8 mouse cellular contexts compared by ENCODE assay signal in genomic region chr1:164456731-164457130, GRCm38 (mm10). TPM values are rescaled to one million over a fixed set of nuclear protein-coding genes. Genes with fewer than 3 reads are reported as not detected.
A peak's percentile ranks its signal among the peaks of the same experiment; 100 is the strongest.
DNase-seq lines count a peak whose midpoint lies in the region; ATAC-seq lines count a peak whose summit lies in the region.

No protein-coding gene starts in this region.

- 7% methylated on average over 7 of the region's 8 CpGs for WGBS in hindbrain, embryonic 11.5 days
- whole genome bisulfite sequencing in midbrain, embryonic 14.5 days, result 4% methylated on average over 8 of the region's 8 CpGs

- H3K27me3 ChIP-seq in erythroblast, embryonic 14.5 days (ENCODE audit: control insufficient read depth), result peaks cover 56% of the 10 kb centered on the region
- peaks cover 7% of the 10 kb centered on the region; the same call in 1 of the 2 replicates for H3K27me3 ChIP-seq in hindbrain, embryonic 11.5 days (ENCODE audit: control insufficient read depth, insufficient read depth, low read length)
- H3K27me3 ChIP-seq in midbrain, embryonic 14.5 days (ENCODE audit: control insufficient read depth, insufficient read depth, low read length), result peaks cover 3% of the 10 kb centered on the region; the same call in 1 of the 2 replicates

- peak overlapping the region; percentile 52; the same call in 1 of the 2 replicates for H3K9ac ChIP-seq in hindbrain, embryonic 11.5 days (ENCODE audit: low read depth, low read length)
- peak overlapping the region; percentile 71 for H3K9ac ChIP-seq in midbrain, embryonic 14.5 days (replicated peaks; ENCODE audit: low read length)

- DNase-seq in right cerebral cortex, adult 18-20 months, result peak; percentile 68
- DNase-seq in right cerebral cortex, postnatal 36 days (ENCODE audit: low spot score in 2 of 2), result no peak
- DNase-seq in hindbrain, embryonic 11.5 days (ENCODE audit: low spot score), result peak; percentile 19
- peak; percentile 58 for DNase-seq in midbrain, embryonic 14.5 days
- DNase-seq in ovary, adult 18-20 months (ENCODE audit: low spot score), result no peak
- DNase-seq in urinary bladder, postnatal 25 days (ENCODE audit: low spot score), result no peak

- peak overlapping the region; percentile 56 for H3K4me3 ChIP-seq in erythroblast, embryonic 14.5 days (replicated peaks)
- peak overlapping the region; percentile 64 for H3K4me3 ChIP-seq in hindbrain, embryonic 11.5 days (ENCODE audit: low read depth, low read length)
- peak overlapping the region; percentile 58 for H3K4me3 ChIP-seq in midbrain, embryonic 14.5 days (replicated peaks; ENCODE audit: low read depth, low read length)

- no peak overlapping the region for H3K27ac ChIP-seq in hindbrain, embryonic 11.5 days (ENCODE audit: low read depth, low read length)
- H3K27ac ChIP-seq in midbrain, embryonic 14.5 days (replicated peaks; ENCODE audit: low read depth, low read length), result peak overlapping the region; percentile 97

- H3K36me3 ChIP-seq in erythroblast, embryonic 14.5 days (ENCODE audit: control insufficient read depth), result no peaks in the 10 kb centered on the region; the same call in 1 of the 2 replicates
- H3K36me3 ChIP-seq in hindbrain, embryonic 11.5 days (ENCODE audit: control insufficient read depth, insufficient read depth, low read length), result no peaks in the 10 kb centered on the region
- peaks cover 19% of the 10 kb centered on the region for H3K36me3 ChIP-seq in midbrain, embryonic 14.5 days (ENCODE audit: control insufficient read depth, insufficient read depth, low read length)

- peaks cover 10% of the 10 kb centered on the region for H3K4me1 ChIP-seq in erythroblast, embryonic 14.5 days (ENCODE audit: control insufficient read depth)
- no peaks in the 10 kb centered on the region; the same call in 1 of the 2 replicates for H3K4me1 ChIP-seq in hindbrain, embryonic 11.5 days (replicated peaks; ENCODE audit: control insufficient read depth, insufficient read depth, low read length)
- peaks cover 31% of the 10 kb centered on the region for H3K4me1 ChIP-seq in midbrain, embryonic 14.5 days (ENCODE audit: control insufficient read depth, insufficient read depth, low read length)

- no peaks in the 10 kb centered on the region for H3K9me3 ChIP-seq in erythroblast, embryonic 14.5 days (ENCODE audit: control insufficient read depth, low read length)
- H3K9me3 ChIP-seq in hindbrain, embryonic 11.5 days (ENCODE audit: control insufficient read depth, low read length), result no peaks in the 10 kb centered on the region
- no peaks in the 10 kb centered on the region for H3K9me3 ChIP-seq in midbrain, embryonic 14.5 days (ENCODE audit: control insufficient read depth, low read length)

- ATAC-seq in erythroblast, adult 5-6 weeks (replicated peaks; ENCODE audit: low FRiP score, poor library complexity, severe bottlenecking), result no peak
- ATAC-seq in hindbrain, embryonic 11.5 days (ENCODE audit: low FRiP score), result no peak
- no peak for ATAC-seq in midbrain, embryonic 14.5 days (ENCODE audit: low FRiP score, low TSS enrichment)

- peak overlapping the region; percentile 45 for H3K4me2 ChIP-seq in hindbrain, embryonic 11.5 days (replicated peaks; ENCODE audit: low read depth, low read length)
- peak overlapping the region; percentile 61 for H3K4me2 ChIP-seq in midbrain, embryonic 14.5 days (ENCODE audit: low read length)

RNA-seq across cellular contexts. Expression of gene Atp1b1, which starts 1.4 kb away (rescaled TPM):
- not detected in 2 replicates for polyA plus RNA-seq in erythroblast, embryonic 14.5 days (2012)
- total RNA-seq in erythroblast, adult 5-6 weeks (2015; ENCODE audit: low replicate concordance), result 6.5 and 9.4 TPM in 2 replicates
- total RNA-seq in erythroblast, adult 5-6 weeks (2017; ENCODE audit: low replicate concordance), result 1.7 and 2.9 TPM in 2 replicates
- polyA plus RNA-seq in hindbrain, embryonic 11.5 days (2014; fragmentation: Nextera tagmentation; extraction: Ambion mirVana), result 28.7 and 37.3 TPM in 2 replicates
- polyA plus RNA-seq in midbrain, embryonic 14.5 days (2014; fragmentation: Nextera tagmentation; extraction: Ambion mirVana), result 133 and 164 TPM in 2 replicates

Comparison
In these comparisons a context has a peak if more than half of its experiments do, and no peak if none do; other contexts are left out.
1. DNase-seq: peak in right cerebral cortex, adult 18-20 months (single experiment), hindbrain, embryonic 11.5 days (single experiment) and midbrain, embryonic 14.5 days (single experiment); none in right cerebral cortex, postnatal 36 days (0 of 2), ovary, adult 18-20 months (single experiment) and urinary bladder, postnatal 25 days (single experiment).
2. RNA of gene Atp1b1, which starts 1.4 kb away (polyA plus RNA-seq): 133 to 164 TPM in midbrain, embryonic 14.5 days and 28.7 to 37.3 TPM in hindbrain, embryonic 11.5 days; not detected in erythroblast, embryonic 14.5 days; every median in the first group is over 10 times any median in the second.
3. Peak in every context shown above with its lines, with median percentiles within 50 percentile points of each other: H3K4me3 ChIP-seq.